Mouse (Mus musculus) embryonic fibroblast, embryonic 13.5 days (primary cell): ENCODE results near the gene Pomt2. TPM values are rescaled to one million over a fixed set of nuclear protein-coding genes. Genes with fewer than 3 reads are reported as not detected.
A peak's percentile ranks its signal among the peaks of the same experiment; 100 is the strongest.

Experiments used
- H3K27ac ChIP-seq: 2 replicates; pipeline ENCODE4 v1.5.1; 2012; ENCODE audit warnings: low read length, control low read depth, inconsistent platforms; ENCODE audit not compliant: insufficient read depth
- H3K4me1 ChIP-seq: 2 replicates; pipeline ENCODE4 v1.6.1; 2011; ENCODE audit warnings: low read length; ENCODE audit not compliant: control insufficient read depth, insufficient read depth
- H3K4me3 ChIP-seq: 2 replicates; pipeline ENCODE4 v1.5.1; 2011; ENCODE audit warnings: mild to moderate bottlenecking, control low read depth, low read length; ENCODE audit not compliant: insufficient read depth
- CTCF ChIP-seq: IDR thresholded peaks from 2 replicates; pipeline ENCODE4 v1.5.1; 2011; ENCODE audit warnings: mild to moderate bottlenecking, control low read depth, low read length, moderate library complexity, borderline replicate concordance; ENCODE audit not compliant: insufficient read depth
- POLR2A ChIP-seq: IDR thresholded peaks from 2 replicates; pipeline ENCODE4 v1.6.1; 2011; ENCODE audit warnings: low read depth, mild to moderate bottlenecking, control low read depth, low read length, moderate library complexity
- polyA plus RNA-seq: library from polyadenylated mRNA; stranded (reverse); fragments of >200 nt; gene quantifications from 2 replicates; pipeline ENCODE4 v1.2.4, GENCODE M21; 2011; ENCODE audit warnings: low read depth; ENCODE audit not compliant: missing spikeins, insufficient read length

The Pomt2 gene
- polyA plus RNA-seq, 1 experiment = 26.9 TPM

- Histone ChIP-seq H3K4me1 (0 out of 2 replicates have a peak, but pooled peaks cover 4% of the 10 kb centered on the region), H3K27ac (no peak overlapping the region), H3K4me3 (no peak overlapping the region)
- no peak for TF ChIP-seq POLR2A
- TF ChIP-seq CTCF = no peak
Measured at GRCm38 (mm10) chr12:87149471-87149870, 1.7 kb upstream of the Pomt2 start.

GRCm38 (mm10) chr12:87148136-87148535 is 368 bp upstream of the Pomt2 start:
- Histone ChIP-seq H3K27ac (peak overlapping the region; percentile 75; the same call in 1 of the 2 replicates), H3K4me3 (peak overlapping the region; percentile 57), H3K4me1 (0 out of 2 replicates have a peak, but pooled peaks cover 4% of the 10 kb centered on the region)
- TF ChIP-seq POLR2A (no peak), CTCF (no peak)

GRCm38 (mm10) chr12:87146966-87147365 is 802 bp downstream of the Pomt2 start, which contains the start of gene Gstz1:
Gene Gstz1, plus strand, starts transcription at chr12:87147165.
- TF ChIP-seq CTCF = no peak
- peak; percentile 55 for TF ChIP-seq POLR2A
- Histone ChIP-seq H3K4me3 (peak within 1 kb of the TSS; percentile 57), H3K4me1 (0 out of 2 replicates have a peak, but pooled peaks cover 4% of the 10 kb centered on the region), H3K27ac (peak within 1 kb of the TSS; percentile 75)

- Histone ChIP-seq H3K4me3 (no peak overlapping the region), H3K27ac (no peak overlapping the region), H3K4me1 (no peaks in the 10 kb centered on the region)
- TF ChIP-seq CTCF (no peak), POLR2A (no peak)
Measured at GRCm38 (mm10) chr12:87142156-87142555, 5.6 kb downstream of the Pomt2 start.

GRCm38 (mm10) chr12:87138768-87139167 is 9.0 kb downstream of the Pomt2 start:
- Histone ChIP-seq H3K4me3 (no peak overlapping the region), H3K27ac (no peak overlapping the region), H3K4me1 (no peaks in the 10 kb centered on the region)
- TF ChIP-seq CTCF (no peak), POLR2A (no peak)

- TF ChIP-seq CTCF (no peak), POLR2A (no peak)
- Histone ChIP-seq H3K4me1 (no peaks in the 10 kb centered on the region), H3K27ac (no peak overlapping the region), H3K4me3 (no peak overlapping the region)
Measured at GRCm38 (mm10) chr12:87138342-87138701, 9.4 kb downstream of the Pomt2 start.

GRCm38 (mm10) chr12:87137439-87138341 is 10.1 kb downstream of the Pomt2 start:
- Histone ChIP-seq H3K27ac (no peak overlapping the region), H3K4me3 (no peak overlapping the region), H3K4me1 (no peaks in the 10 kb centered on the region)
- no peak for TF ChIP-seq CTCF
- no peak for TF ChIP-seq POLR2A

- Histone ChIP-seq H3K4me1 (no peaks in the 10 kb centered on the region), H3K4me3 (no peak overlapping the region), H3K27ac (no peak overlapping the region)
- TF ChIP-seq POLR2A (no peak), CTCF (no peak)
Measured at GRCm38 (mm10) chr12:87132784-87133183, 15.0 kb downstream of the Pomt2 start.

- Histone ChIP-seq H3K4me1 (no peaks in the 10 kb centered on the region), H3K27ac (no peak overlapping the region), H3K4me3 (no peak overlapping the region)
- no peak for TF ChIP-seq CTCF
Measured at GRCm38 (mm10) chr12:87132210-87132609, 15.6 kb downstream of the Pomt2 start.

GRCm38 (mm10) chr12:87131619-87132018 is 16.1 kb downstream of the Pomt2 start:
- H3K4me1 ChIP-seq = no peaks in the 10 kb centered on the region
- no peak overlapping the region for H3K4me3 ChIP-seq
- TF ChIP-seq CTCF (0 out of 2 replicates have a peak, but pooled peaks have one; percentile 14), POLR2A (no peak)
- no peak overlapping the region for H3K27ac ChIP-seq
